Comparison of ENCODE assay signal across 8 mouse cellular contexts in genomic region chr3:46447481-46448265, GRCm38 (mm10). TPM values are rescaled to one million over a fixed set of nuclear protein-coding genes. Genes with fewer than 3 reads are reported as not detected.
A peak's percentile ranks its signal among the peaks of the same experiment; 100 is the strongest.
DNase-seq lines count a peak whose midpoint lies in the region; ATAC-seq and TF ChIP-seq lines count a peak whose summit lies in the region.

Gene Pabpc4l, minus strand, starts transcription at chr3:46448219.

- peak within 1 kb of the TSS; percentile 52 for H3K4me2 ChIP-seq in embryonic facial prominence, embryonic 12.5 days (replicated peaks)
- peak within 1 kb of the TSS; percentile 68 for H3K4me2 ChIP-seq in heart, embryonic 11.5 days

- no peak for TF ChIP-seq POLR2A in thymus, adult 2 months (IDR thresholded peaks at IDR 0.05; ENCODE audit: control insufficient read depth, extremely low read depth, insufficient read depth, low read length, poor library complexity)

- no peak for DNase-seq in thymus, adult 2 months
- DNase-seq in thymus, postnatal 14 days: no peak
- peak; percentile 45 for DNase-seq in kidney, postnatal 14 days
- peak; percentile 33 for DNase-seq in lung, postnatal 36 days
- peak; percentile 7 for DNase-seq in right cerebral cortex, postnatal 14 days
- no peak for DNase-seq in MN1 (ENCODE audit: low spot score)

- H3K9me3 ChIP-seq in embryonic facial prominence, embryonic 12.5 days: peaks cover 5% of the 10 kb centered on the region; the same call in 1 of the 2 replicates
- H3K9me3 ChIP-seq in heart, embryonic 11.5 days (replicated peaks; ENCODE audit: control insufficient read depth, low read length): no peaks in the 10 kb centered on the region

- ATAC-seq in embryonic facial prominence, embryonic 12.5 days (ENCODE audit: insufficient number of reproducible peaks, insufficient read depth, low FRiP score, low TSS enrichment): peak; percentile 94
- ATAC-seq in heart, embryonic 11.5 days (replicated peaks; ENCODE audit: insufficient number of reproducible peaks, low FRiP score, low TSS enrichment): peak; percentile 86

- H3K27ac ChIP-seq in thymus, adult 2 months (ENCODE audit: control insufficient read depth, insufficient read depth, low read length): no peak within 1 kb of the TSS
- H3K27ac ChIP-seq in embryonic facial prominence, embryonic 12.5 days: peak within 1 kb of the TSS; percentile 91
- peak within 1 kb of the TSS; percentile 76 for H3K27ac ChIP-seq in heart, embryonic 11.5 days (ENCODE audit: low read depth, low read length)

- no peaks in the 10 kb centered on the region for H3K36me3 ChIP-seq in thymus, adult 2 months (ENCODE audit: control insufficient read depth, insufficient read depth, low read length)
- H3K36me3 ChIP-seq in embryonic facial prominence, embryonic 12.5 days: peaks cover 9% of the 10 kb centered on the region; the same call in 1 of the 2 replicates
- no peaks in the 10 kb centered on the region for H3K36me3 ChIP-seq in heart, embryonic 11.5 days (ENCODE audit: control insufficient read depth, insufficient read depth, low read length)

- TF ChIP-seq CTCF in thymus, adult 2 months (IDR thresholded peaks at IDR 0.05; ENCODE audit: borderline replicate concordance, control insufficient read depth, extremely low read depth, insufficient read depth, low read length, poor library complexity): no peak

- 3% methylated on average over 37 of the region's 37 CpGs for WGBS in thymus, adult 2 months
- 1% methylated on average over 37 of the region's 37 CpGs for WGBS in embryonic facial prominence, embryonic 12.5 days
- WGBS in heart, embryonic 11.5 days (ENCODE audit: insufficient replicate concordance): 1% methylated on average over 36 of the region's 37 CpGs

- H3K27me3 ChIP-seq in thymus, adult 2 months (ENCODE audit: control insufficient read depth, insufficient read depth, low read length): no peaks in the 10 kb centered on the region
- no peaks in the 10 kb centered on the region for H3K27me3 ChIP-seq in embryonic facial prominence, embryonic 12.5 days
- H3K27me3 ChIP-seq in heart, embryonic 11.5 days (ENCODE audit: control insufficient read depth, insufficient read depth, low read length): no peaks in the 10 kb centered on the region

- no peaks in the 10 kb centered on the region for H3K4me1 ChIP-seq in thymus, adult 2 months (replicated peaks; ENCODE audit: control insufficient read depth, insufficient read depth, low read length)
- H3K4me1 ChIP-seq in embryonic facial prominence, embryonic 12.5 days: no peaks in the 10 kb centered on the region
- no peaks in the 10 kb centered on the region for H3K4me1 ChIP-seq in heart, embryonic 11.5 days (ENCODE audit: control insufficient read depth, insufficient read depth, low read length)

- H3K4me3 ChIP-seq in thymus, adult 2 months (ENCODE audit: control insufficient read depth, insufficient read depth, low read length): 0 out of 2 replicates have a peak within 1 kb of the TSS, but pooled peaks have one; percentile 19
- peak within 1 kb of the TSS; percentile 59 for H3K4me3 ChIP-seq in embryonic facial prominence, embryonic 12.5 days
- peak within 1 kb of the TSS; percentile 66 for H3K4me3 ChIP-seq in heart, embryonic 11.5 days (ENCODE audit: low read depth, low read length)

- peak within 1 kb of the TSS; percentile 63 for H3K9ac ChIP-seq in embryonic facial prominence, embryonic 12.5 days
- peak within 1 kb of the TSS; percentile 78 for H3K9ac ChIP-seq in heart, embryonic 11.5 days (ENCODE audit: low read depth, low read length)

RNA-seq across cellular contexts. Expression of gene Pabpc4l, which starts in this region (rescaled TPM):
- polyA plus RNA-seq in thymus, adult 2 months (2012; rRNA removed): 0.27 TPM in 1 of 2 replicates, not detected in the other
- polyA plus RNA-seq in embryonic facial prominence, embryonic 12.5 days (2016; fragmentation: Nextera tagmentation; extraction: Ambion mirVana): 26.5 and 27.9 TPM in 2 replicates
- 9.8 and 12.5 TPM in 2 replicates for polyA plus RNA-seq in heart, embryonic 11.5 days (2014; fragmentation: Nextera tagmentation; extraction: Ambion mirVana)

Comparison
In these comparisons a context has a peak if more than half of its experiments do, and no peak if none do; other contexts are left out.
1. DNase-seq: peak in kidney, postnatal 14 days (single experiment), lung, postnatal 36 days (single experiment) and right cerebral cortex, postnatal 14 days (single experiment); none in thymus, adult 2 months (single experiment), thymus, postnatal 14 days (single experiment) and MN1 (single experiment).
2. Peak in every context shown above with its lines, with median percentiles within 50 percentile points of each other: H3K4me3 ChIP-seq.